Mouse (Mus musculus) frontal cortex, postnatal 10 days (tissue): ENCODE data around the gene Cdpf1.
"Not testable (repeated sequence)": the region's sequence is repeated elsewhere in the genome, so short reads cannot be mapped to it uniquely, and the experiment has no call there.

ENCODE experiments used
- DNase-seq, 2 experiments: peaks; one replicate each; pipeline ENCODE4 v3.0.0; 2022; ENCODE audit warnings: low spot score in 2 of 2, mixed read lengths in 1 of 2

Gene Cdpf1

DNA sequence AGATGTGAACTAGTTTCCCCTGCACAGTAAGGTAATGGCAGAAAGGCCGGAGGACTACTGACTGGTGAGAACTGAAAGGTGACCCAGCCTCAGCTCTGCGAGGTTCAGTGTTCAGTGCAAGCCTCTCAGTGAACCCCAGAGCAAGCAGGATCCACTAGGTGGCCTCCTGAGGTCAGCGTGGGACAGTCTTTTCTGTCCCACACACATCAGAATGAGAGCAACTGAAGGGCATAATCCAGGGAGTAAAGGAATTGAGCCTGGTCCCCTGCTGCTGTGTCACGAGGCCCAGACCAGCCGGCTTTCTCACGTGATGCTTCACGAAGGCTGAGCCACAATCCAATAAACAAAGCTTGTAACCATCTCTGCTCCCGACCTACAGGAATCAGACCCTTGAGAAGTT lies 3.1 kb downstream of the Cdpf1 start:
- no peak for DNase-seq

DNA sequence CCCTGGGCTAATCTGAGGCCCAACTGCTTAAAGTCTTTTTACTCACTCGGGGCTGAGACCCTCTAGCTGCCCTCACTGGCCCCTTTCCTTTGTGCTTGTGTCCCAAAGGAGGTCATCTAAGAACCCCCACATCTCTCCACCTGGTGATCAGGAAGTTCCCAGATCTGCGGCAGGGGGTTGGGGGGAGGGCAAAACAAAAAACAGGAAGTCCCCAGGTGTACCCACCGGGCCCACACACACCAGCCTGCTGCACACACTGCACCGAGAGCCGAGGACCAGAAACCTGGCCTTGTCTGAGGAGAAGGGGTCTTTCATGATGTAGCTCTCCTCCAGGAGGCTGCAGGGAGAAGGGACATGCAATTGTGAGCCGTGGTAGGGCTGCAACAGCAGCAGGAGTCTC lies 3.5 kb downstream of the Cdpf1 start:
- DNase-seq: no peak

DNA sequence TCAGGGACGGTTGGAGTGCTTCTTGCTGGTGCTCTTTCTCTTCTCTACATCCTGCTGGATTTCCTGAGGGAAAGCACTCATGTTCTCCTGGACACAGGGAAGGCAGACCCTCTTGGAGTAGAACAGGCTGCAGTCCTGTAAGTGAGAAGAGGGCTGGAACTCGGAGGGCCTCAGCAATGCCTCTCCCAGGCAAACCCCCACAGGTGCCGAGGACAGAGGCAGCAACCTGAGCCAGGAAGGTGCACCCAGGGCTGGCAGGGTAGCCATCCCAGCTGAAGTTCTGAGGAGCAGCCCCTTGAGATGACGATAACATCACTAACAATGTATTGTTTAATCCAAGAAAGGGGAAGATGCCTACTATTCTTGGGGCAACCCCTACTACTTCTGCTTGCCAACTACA lies 4.1 kb downstream of the Cdpf1 start:
- no peak for DNase-seq

DNA sequence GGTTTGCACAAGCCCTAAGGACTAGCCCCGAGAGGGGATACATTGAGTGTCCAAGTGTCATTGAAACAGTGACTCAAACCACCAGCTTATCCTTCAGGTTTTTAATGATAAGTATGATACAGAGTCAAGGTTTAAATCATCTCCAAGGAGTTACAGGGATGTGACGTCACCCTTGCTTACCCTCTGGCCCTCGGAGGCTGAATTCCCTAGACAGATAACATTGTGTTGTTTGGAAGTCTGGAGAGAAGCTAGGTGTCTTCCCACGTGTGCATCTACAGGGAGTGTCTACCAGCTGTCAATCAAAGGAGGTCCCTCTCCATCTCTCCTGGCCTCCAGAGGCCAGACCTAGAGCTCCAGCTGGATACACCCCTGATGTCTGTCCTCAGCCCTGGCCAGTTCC lies 4.6 kb downstream of the Cdpf1 start:
- no peak for DNase-seq

DNA sequence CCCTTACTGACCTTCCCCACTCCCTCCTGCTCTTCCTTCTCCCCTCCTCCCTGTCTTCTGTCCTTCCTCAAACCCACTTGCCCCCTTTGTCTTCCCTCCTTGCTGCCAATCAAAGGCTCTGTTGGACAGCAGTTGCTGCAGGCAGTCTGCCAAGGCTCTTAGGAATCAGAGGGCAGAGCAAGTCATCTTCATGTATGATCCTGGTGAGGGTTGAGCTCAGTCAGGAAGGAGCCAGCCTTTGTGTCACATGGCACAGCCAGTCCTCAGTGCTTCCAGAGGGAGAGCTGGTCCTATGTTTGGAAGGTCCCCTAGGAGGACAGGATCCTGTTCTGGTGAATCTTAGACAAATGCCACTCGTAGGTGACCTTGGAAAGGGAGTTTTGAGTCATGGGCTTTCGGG lies 8.6 kb downstream of the Cdpf1 start:
- no peak for DNase-seq

DNA sequence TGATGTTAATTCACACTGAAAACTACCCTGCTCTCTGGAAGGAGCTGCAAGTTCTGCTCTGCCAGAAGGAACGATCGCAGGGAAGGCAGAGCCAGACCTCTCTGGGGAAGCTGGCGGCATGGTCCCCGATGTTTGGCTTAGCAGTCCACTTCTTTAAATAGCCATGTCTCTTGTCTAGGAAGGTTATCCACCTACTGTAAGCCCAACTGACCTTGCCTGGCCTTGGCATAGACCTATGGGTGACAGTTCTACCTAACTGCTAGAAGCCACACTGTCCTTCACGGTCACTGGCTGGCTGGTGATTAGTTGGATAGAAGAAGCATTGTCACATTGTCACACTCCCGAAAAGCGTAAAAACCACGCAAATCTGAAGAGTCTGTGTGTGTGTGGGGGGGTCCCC lies 12.8 kb downstream of the Cdpf1 start:
- DNase-seq: no peak

DNA sequence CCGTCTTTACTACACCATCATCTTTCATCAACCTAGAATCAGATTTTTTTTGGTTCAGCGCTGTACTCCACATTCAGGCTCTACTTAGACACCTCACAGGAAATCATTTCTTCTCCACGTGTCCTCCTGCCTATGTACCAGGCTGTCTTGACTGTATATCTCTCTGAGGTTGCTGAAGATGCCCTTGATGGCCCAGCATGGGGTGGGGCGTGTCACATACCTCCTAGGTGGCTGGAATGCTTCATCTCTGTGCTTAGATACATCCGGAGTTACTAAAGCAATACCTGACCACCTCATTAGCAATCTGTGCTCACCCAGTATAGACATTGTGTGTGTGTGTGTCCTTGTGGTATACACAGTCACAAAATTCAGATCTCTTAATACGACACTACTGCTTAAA lies 16.0 kb downstream of the Cdpf1 start:
- DNase-seq: no peak

DNA sequence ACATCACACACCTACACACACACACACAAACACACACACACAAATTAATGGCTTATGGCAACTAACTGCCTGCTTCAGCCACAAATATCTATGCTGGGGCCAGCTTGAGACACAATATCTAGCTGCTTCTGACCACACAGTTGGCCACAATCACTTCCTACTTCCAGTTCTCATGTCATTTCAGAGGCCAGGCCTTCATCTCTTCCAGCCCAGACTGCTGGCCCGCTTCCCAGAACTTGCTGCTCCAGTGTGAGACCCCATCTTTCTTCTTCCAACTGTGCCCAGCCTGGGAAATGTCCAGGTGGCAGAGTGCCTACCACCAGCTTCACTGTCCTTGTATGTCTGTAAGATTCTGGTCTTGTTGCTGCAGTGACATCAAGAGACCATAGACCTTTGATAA lies 18.7 kb downstream of the Cdpf1 start:
- DNase-seq: peak; percentile 43 to 49

DNA sequence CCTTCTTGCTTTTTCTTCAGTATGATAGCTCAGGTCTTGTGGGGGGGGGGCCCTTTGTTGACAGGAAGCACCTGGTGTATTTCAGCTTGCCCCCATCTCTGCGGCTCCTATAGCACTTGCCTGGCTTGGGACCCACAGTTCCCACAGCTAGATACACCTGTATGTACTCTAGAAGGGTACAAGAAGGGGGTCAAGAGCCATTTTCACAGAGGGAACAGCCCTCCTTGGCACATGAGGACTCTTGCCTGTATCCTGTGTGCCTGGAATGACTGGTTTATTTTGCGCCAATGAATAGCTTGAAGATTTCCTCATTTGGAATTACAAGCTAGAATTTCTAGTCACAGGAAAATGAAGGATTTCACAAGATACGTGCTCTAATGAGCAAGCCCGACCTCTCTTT lies 20.0 kb downstream of the Cdpf1 start:
- DNase-seq: no peak

DNA sequence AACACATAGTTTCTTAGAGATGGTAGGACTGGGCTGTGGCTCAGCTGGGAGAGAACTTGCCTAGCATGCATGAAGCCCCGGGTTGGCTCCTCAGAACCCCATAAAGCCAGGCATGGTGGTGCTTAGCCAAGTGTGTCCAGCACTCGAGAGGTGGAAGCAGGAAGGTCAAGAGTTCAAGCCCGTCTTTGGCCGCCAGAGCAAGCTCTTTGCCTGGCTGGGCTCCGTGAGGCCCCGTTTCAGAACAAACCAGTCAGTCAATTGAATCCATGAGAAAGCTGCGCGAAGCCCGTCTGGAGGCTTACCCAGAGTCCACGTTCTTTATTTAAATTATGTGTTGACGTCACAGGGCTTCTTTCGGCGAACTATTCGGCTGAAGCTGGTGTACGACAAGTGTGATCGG lies 22.9 kb downstream of the Cdpf1 start:
- no peak for DNase-seq

DNA sequence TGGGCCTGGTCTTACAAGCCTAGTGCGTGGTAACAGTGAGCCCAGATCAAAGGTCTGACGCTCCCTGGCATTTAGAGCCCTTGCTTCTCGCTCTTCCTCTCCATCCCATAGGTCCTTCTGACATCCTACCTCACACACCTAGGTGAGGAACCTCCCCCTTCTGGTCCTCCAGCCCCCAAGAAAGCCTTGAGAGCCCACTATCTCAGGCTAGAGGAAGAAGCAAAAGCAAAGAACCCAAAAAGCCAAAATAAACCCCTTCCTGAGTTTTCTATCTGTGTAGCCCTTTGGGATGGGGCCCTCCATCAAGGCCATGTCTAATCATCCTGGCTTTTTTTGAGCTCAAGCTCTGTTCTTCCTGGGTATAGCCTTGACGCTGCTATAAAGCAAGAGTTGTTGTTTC lies 23.4 kb downstream of the Cdpf1 start:
- DNase-seq: no peak

DNA sequence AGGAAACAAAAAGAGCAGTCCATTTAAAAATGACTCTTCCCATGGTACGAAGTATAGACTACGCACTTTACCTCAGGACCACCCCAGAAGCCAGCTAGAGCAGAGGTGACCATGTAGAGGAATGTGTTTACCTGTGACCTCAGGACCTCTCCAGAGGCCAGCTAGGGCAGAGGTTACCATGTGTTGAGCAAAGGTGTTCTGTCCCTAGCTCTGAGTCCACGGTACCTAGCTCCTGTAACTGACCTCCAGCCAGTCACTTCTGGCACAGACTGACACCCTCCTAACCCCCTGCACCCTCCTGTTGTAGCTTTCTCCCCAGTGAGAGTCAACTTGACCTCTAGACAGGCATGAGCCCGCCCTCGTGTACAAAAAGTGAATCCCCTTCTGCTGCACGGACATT lies 24.0 kb downstream of the Cdpf1 start:
- no peak for DNase-seq

DNA sequence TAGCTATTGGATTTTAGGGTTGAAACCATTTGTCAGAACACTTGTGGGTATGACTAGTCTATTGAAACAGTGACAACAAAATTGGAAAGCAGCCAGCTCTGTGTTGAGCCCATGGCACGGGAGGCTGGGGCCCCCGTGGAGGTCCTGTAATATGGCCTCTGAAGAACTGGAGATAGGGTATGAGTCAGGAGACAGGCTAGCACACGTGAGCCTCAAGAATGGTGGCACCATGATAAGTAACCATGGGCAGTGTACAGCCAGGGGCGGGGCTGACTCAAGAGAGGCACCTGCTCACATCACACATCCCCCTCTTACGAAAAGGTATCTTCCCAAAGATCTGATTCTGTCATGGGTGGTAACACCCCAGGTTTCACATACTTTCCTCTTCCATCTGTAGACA lies 24.8 kb downstream of the Cdpf1 start:
- DNase-seq: no peak

DNA sequence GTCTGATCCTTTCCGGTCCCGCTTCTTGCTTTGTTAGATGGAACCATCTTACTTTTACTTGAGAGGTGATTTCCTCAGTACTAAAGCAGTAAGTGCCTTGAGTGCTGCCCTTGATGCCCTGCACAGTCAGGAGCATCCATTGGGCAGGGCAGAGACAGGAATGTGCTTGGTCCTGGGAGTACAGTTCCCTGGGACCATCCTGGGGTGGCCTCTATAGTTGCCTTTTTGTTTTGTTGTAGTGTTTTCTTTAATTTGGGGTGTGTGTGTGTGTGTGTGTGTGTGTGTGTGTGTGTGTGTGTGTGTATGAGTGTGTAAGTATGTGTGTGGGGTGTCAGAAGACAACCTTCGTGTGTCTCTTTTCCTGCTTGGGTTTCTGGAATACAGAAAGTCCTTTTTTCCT lies 27.2 kb downstream of the Cdpf1 start:
- no peak for DNase-seq

DNA sequence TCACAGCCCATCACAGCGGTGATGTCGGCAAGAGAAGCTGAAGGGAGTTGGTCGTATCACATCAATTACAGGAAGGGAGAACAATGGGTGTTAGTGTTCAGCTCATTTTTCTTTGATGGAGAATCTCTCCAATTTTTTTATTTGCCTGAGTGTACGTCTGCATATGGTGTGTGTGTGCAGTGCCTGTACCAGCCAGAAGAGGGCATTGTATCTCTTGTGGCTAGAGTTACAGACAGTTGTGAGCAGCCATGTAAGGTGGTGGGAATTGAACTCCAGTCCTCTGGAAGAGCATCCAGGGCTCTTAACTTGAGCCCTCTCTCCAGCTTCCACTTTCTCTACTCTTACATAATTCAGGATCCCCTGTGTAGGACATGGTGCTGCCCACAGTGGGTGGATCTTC lies 28.4 kb downstream of the Cdpf1 start:
- DNase-seq: no peak

DNA sequence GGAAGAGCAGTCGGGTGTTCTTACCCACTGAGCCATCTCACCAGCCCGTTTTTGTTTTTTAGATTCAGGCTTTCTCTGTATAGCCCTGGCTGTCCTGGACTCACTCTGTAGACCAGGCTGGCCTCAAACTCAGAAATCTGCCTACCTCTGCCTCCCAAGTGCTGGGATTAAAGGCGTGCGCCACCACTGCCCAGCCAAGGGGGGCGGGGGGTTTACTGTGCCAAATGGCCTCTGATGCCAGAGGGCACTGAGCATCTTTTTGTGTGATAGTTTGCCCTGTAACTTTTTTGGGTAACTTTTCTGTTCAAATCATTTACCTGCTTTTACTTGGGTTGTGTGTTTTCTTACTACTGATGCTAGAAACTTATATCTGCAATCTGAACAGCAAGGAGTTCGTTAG lies 32.6 kb downstream of the Cdpf1 start:
- not testable (repeated sequence) for DNase-seq

DNA sequence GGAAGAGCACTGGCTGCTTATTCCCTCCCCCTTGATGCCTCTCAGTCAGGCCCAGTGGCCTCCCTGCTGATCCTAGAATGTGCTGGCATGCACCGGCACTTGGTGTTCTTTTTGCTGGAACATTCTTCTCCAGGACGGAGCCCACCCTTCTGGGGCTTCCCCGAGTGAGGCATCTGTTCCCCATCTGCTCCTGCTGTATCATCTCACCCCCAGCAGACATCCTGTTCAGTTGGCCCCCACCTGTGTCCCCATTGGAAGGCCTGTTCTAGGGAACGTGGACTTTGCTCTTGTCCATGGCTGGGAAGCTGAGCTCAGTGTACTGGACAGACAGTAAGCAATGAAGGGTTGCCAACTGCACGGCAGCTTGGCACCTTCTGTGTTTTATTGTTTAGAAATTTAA lies 34.7 kb downstream of the Cdpf1 start:
- DNase-seq: no peak

DNA sequence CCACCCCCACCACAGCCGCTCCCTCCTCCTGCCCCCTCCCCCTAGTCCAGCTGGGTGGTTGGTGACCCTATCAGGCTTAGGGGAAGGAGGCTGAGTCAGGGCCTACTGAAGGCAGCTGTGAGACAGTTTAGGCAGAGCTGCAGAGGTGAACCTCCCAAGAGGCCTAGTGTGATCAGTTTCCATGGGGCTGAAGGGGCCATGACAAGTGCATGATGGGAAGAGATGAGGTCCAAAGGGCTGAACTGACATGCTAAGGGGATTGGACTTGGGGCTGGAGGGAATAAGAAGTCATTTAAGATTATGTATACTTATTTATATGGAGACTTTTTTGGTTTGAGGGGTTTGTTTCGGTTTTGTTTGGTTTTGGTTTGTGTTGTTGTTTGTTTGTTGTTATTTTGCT lies 35.3 kb downstream of the Cdpf1 start:
- no peak for DNase-seq

DNA sequence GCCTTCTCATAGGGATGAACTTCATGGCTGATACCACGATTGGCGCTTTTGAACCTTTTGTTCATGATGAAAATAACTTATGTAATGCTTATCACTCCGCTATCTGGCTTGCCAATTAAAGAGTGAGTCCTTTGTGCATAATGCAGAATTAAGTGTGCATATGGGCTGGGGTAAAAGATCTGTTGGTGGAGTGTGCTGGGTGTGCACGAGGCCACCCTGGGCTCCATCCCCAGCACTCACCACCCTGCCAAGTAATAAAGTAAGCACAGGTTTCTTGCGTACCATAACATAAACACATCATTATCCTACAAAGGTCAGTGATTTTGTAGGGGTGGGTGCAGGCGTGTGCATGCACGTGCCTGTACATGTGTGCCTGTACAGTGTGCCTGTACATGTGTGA lies 36.5 kb downstream of the Cdpf1 start:
- DNase-seq: no peak

DNA sequence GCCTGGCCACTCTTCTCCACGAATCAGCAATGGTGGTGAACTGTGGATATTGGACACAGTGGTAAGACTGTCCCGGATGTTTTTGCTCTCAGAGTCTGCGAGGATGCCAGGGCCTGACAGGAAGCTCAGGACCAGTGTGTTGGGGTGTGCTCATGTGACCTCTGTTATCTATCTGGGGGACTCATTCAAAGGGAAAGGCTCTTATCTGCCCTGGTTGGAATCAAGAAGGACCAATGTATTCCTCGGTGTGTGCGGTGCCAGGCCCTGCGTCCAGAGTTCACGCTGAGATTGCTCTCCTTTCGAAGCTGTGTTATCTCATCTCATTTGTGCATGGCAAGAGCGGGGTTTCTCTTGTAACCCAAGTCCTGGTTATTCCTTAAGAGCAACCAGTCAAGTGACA lies 37.1 kb downstream of the Cdpf1 start:
- no peak for DNase-seq

DNA sequence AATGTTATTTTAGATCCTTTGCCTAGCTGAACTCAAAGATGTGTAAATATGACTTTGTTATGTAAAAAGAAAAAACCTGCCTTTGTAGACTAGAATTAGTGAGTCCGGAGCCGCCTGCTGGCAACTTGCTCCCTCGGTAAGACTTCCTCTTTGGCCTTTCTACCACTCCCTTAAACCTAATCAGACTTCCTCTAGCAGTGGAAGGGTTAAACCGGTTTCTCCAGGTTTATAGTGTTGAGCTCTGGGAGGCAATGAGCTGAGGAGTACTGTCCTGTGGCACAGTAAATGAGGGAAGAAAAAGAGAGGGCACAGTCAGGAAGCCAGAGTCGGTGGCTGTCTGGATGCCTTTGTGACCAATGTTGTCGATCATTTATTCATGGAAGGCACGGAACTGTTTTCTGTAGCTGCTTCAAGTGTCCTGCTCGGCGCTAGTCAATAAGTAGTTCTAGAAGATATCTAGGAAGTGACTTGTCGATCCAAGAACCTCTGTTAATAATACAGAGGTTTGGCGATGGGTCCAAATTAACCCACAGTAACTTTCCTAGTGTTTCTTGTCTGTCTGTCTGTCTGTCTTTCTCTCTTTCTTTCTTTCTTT lies 39.3 kb downstream of the Cdpf1 start:
- DNase-seq: no peak

DNA sequence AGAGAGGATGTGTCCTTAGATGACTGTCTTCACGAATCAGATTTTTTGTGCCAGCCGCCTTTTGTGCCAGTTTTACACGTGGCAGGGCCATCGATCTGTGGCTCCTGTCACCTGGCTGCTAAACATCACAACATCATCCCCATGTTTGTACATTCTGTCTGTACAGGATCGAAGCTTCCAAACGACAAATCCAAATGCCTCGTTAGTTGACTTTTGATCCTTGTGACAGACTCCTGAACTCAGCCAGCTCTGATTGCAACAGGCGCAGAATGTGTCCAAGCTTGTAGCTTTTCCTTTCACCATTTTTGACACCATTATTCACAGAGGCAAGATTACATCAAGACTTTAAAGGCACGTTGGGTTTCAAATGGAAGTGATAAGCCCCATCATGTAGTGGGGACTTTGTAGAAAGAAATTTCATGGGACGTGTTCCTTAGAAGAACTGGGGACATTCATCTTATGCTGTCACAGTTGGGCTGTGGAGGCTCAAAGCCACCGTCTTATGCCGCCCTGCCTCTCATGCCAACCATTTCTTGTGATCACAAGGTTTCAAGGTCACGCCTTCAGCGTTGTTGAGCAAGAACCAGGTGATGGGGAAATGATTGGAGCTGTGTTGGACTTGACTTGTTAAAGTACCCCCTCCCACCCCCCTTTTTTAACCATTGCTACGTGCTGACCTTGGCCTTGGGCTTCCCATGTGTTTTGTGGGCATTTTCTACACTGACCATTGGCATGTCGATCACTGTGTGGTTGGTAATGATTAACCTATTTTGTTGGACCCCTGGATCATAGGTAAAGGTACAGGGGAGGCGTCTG lies 40.0 kb downstream of the Cdpf1 start:
- DNase-seq: no peak

DNA sequence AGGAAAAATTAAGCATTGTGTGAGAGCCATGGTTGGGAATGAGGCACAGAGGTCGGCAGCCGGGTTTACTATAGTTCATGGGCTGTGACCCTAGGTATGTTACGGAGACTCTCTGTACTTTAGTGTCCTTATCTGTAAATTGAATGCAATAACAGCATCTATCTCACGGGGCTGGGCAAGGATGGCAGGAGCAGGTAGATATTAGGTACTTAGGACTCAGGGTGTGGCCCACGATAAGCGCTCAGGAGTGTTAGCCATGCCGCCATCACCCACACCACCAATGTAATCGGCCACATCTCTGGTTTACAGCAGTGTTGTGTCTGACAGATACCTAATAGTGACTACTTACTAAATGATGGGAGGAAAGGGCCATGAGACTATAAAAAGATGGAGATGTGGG lies 42.5 kb downstream of the Cdpf1 start:
- no peak for DNase-seq

DNA sequence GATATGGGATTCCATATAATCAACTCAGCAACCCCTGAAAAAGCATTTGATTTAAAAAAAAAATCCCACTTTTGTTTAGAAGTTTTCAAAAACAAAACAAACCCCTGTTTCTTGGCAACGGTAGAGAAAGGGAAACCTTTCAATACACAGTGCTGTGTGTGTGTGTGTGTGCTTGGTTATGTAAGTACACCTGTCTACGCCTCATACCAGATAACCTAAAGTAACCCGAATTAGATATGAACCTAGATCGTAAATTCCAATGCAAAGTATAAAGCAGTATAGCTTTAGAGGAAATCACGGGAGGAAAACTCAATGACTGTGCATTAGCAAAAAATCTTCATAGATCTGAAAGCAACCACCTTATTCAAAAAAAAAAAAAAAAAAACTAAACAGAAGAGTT lies 44.8 kb downstream of the Cdpf1 start:
- DNase-seq: no peak
